Mouse (Mus musculus): ENCODE data around the gene Gm21987. TPM values are rescaled to one million over a fixed set of nuclear protein-coding genes. Genes with fewer than 3 reads are reported as not detected.

Gm21987 gene
- total and polyA plus RNA-seq, 3 experiments = 0.42 TPM; not detected in 2

DNA sequence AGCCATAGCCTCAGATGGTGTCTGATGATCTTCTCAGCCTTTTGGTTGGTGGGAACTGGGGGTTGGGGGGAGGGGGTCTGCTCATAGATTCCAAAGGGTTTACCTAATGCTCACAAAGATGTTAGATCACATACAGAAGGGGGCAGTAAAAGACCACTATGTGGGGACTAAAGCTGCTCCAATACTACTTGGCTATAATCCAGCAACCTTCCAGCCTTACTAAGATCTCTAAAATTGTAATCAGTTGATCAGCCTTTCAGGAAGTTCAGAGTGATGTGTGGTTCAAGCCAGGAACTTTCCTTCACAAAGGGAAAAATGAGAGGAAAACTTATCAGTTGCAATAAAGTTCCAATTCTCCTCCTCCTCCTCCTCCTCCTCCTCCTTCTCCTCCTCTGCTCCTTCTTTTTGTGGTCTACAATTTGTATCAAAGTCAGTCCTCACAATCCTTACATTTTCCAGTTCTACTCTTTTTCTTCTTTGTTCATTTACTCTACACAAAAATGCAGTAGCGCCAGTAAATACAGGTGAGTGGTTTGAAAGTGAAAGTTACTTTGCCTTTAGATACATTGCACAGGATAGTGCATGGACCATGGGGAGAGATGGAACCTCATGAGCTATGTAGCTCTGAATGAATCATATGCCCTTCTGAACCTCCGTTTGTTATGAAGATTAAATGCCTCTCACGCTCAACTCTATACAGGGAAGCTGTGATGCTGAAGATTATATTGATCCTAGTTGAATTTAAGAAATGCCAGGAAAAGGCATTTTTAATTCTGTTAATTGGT is 1.7 kb upstream of the Gm21987 start:
- Histone ChIP-seq H3K4me1 (ENCODE audit: control insufficient read depth in 1 of 2, insufficient read depth in 2 of 2) (peaks cover 11 to 33% of the 10 kb centered on the region in 2 experiments), H3K9me3 (replicated peaks; ENCODE audit: low read length) (no peaks in the 10 kb centered on the region), H3K27me3 (replicated peaks) (no peaks in the 10 kb centered on the region), H3K27ac (ENCODE audit: insufficient read depth, low read depth) (0 out of 2 replicates have a peak overlapping the region, but pooled peaks have one; percentile 20), H3K4me3 (replicated peaks in 1 of 3; ENCODE audit: low read depth in 2 of 3, low read length in 2 of 3, poor library complexity in 1 of 3) (peak overlapping the region in 1 of 3 experiments; percentile 6), H3K9ac (ENCODE audit: insufficient read depth, low read depth) (peak overlapping the region; percentile 17; the same call in 1 of the 2 replicates), H3K79me2 (replicated peaks; ENCODE audit: control insufficient read depth, extremely low read depth, insufficient read depth, poor library complexity, severe bottlenecking) (peaks cover 32% of the 10 kb centered on the region), H3K4me2 (ENCODE audit: insufficient read depth, low read depth, poor library complexity, severe bottlenecking) (peak overlapping the region; percentile 85), H3K36me3 (replicated peaks in 1 of 2; ENCODE audit: control insufficient read depth in 1 of 2, insufficient read depth in 1 of 2, low read length in 1 of 2) (peaks cover 10 to 11% of the 10 kb centered on the region in 2 experiments)
- DNase-seq (ENCODE audit: extremely low read depth) = peak; percentile 81
- in situ Hi-C loops (cut with MboI; ENCODE audit: low pct_ligation_motif_present, low pct_unique_long_range_greater_than_20kb, low sequenced_read_pairs) = loop anchor here (5.0 to 25.0 kb wide), 4 partner anchors 57 to 692 kb away; partner anchors contain the start of gene Arhgap31
- dilution Hi-C loops (cut with MboI; ENCODE audit: extremely low pct_ligation_motif_present, extremely low pct_unique_long_range_greater_than_20kb, low sequenced_read_pairs) = no loop called here
- TF ChIP-seq E2F4 (IDR thresholded peaks at IDR 0.05; ENCODE audit: insufficient replicate concordance, low read depth, low read length) = no peak
- TF ChIP-seq RCOR1 (conservative IDR thresholded peaks at IDR 0.05; ENCODE audit: low read depth, low read length) = no peak
- peak; percentile 81 for TF ChIP-seq JUND (conservative IDR thresholded peaks at IDR 0.05; ENCODE audit: low read depth, low read length)
- TF ChIP-seq TBP (conservative IDR thresholded peaks at IDR 0.05; ENCODE audit: low read depth, low read length) = no peak
- TF ChIP-seq CHD1 (IDR thresholded peaks at IDR 0.05; ENCODE audit: low read depth, low read length) = peak; percentile 14; the same call in 1 of the 2 replicates
- peak; percentile 98 for TF ChIP-seq SMC3 (IDR thresholded peaks at IDR 0.05; ENCODE audit: low read depth, low read length)
- peak; percentile 32 to 97; a peak in 2 of 4 replicates for TF ChIP-seq CTCF (conservative IDR thresholded peaks at IDR 0.05 in 1 of 2, IDR thresholded peaks at IDR 0.05 in 1 of 2; ENCODE audit: low read depth in 2 of 2, low read length in 2 of 2)
- TF ChIP-seq MEF2A (IDR thresholded peaks at IDR 0.05; ENCODE audit: borderline replicate concordance, low read depth, low read length) = peak; percentile 62; the same call in 1 of the 2 replicates
- no peak; the same call in 1 of the 2 replicates for TF ChIP-seq ZNF384 (IDR thresholded peaks at IDR 0.05; ENCODE audit: low read depth, low read length)
- TF ChIP-seq MAX (IDR thresholded peaks at IDR 0.05; ENCODE audit: low read length) = no peak
- no peak for TF ChIP-seq MAFK (IDR thresholded peaks at IDR 0.05; ENCODE audit: insufficient replicate concordance, low read length)
- no peak; the same call in 1 of the 2 replicates for TF ChIP-seq NELFE (IDR thresholded peaks at IDR 0.05; ENCODE audit: low read depth, low read length)
- no peak for TF ChIP-seq ZMIZ1 (IDR thresholded peaks at IDR 0.05; ENCODE audit: low read depth, low read length)
- 0 out of 2 replicates have a peak, but pooled peaks have one; percentile 26 for TF ChIP-seq HCFC1 (IDR thresholded peaks at IDR 0.05; ENCODE audit: low read depth, low read length)
- TF ChIP-seq RAD21 (IDR thresholded peaks at IDR 0.05; ENCODE audit: low read depth, low read length) = peak; percentile 99
- TF ChIP-seq USF1 (IDR thresholded peaks at IDR 0.05; ENCODE audit: low read depth, low read length) = no peak
- no peak for TF ChIP-seq UBTF (IDR thresholded peaks at IDR 0.05; ENCODE audit: low read depth, low read length)
- TF ChIP-seq IRF4 (IDR thresholded peaks at IDR 0.05; ENCODE audit: low read depth, low read length) = peak; percentile 60; the same call in 1 of the 2 replicates
- TF ChIP-seq PAX5 (IDR thresholded peaks at IDR 0.05; ENCODE audit: low read length) = no peak
- TF ChIP-seq TCF12 (IDR thresholded peaks at IDR 0.05; ENCODE audit: low read depth, low read length) = 0 out of 2 replicates have a peak, but pooled peaks have one; percentile 35
- TF ChIP-seq JUN (IDR thresholded peaks at IDR 0.05; ENCODE audit: insufficient read depth, low read depth, low read length) = peak; percentile 35; the same call in 1 of the 2 replicates
- 0 out of 2 replicates have a peak, but pooled peaks have one; percentile 65 for TF ChIP-seq MYC (IDR thresholded peaks at IDR 0.05; ENCODE audit: low read depth, low read length)
- no peak for TF ChIP-seq ZKSCAN1 (IDR thresholded peaks at IDR 0.05; ENCODE audit: borderline replicate concordance, low read depth, low read length)
- TF ChIP-seq ZC3H11A (IDR thresholded peaks at IDR 0.05; ENCODE audit: low read depth, low read length) = peak; percentile 99
- no peak for TF ChIP-seq MAZ (IDR thresholded peaks at IDR 0.05; ENCODE audit: low read depth, low read length)
- peak; percentile 38; the same call in 1 of the 2 replicates for TF ChIP-seq SIN3A (IDR thresholded peaks at IDR 0.05; ENCODE audit: low read length)

Measured in CH12.LX (cell line).